Mouse (Mus musculus) hindbrain, embryonic 13.5 days (tissue): ENCODE measurements around the gene Ankrd39. TPM values are rescaled to one million over a fixed set of nuclear protein-coding genes. Genes with fewer than 3 reads are reported as not detected.

Experiments
- ATAC-seq: fragments of 200-750 bp; cut with Nextera tagmentation; 2 replicates; pipeline ENCODE4 v1.8.0; 2017; ENCODE audit warnings: moderate TSS enrichment; ENCODE audit not compliant: low FRiP score
- H3K27ac ChIP-seq: fragments of 300-500 bp; sonication (generic); 2 replicates; pipeline ENCODE4 v1.5.1; 2015; ENCODE audit warnings: inconsistent platforms, mild to moderate bottlenecking, moderate library complexity
- H3K27me3 ChIP-seq: fragments of 300-500 bp; sonication (generic); 2 replicates; pipeline ENCODE4 v1.6.1; 2015; ENCODE audit warnings: mild to moderate bottlenecking, inconsistent platforms
- H3K36me3 ChIP-seq: fragments of 300-500 bp; sonication (generic); 2 replicates; pipeline ENCODE4 v1.6.1; 2015; ENCODE audit warnings: mild to moderate bottlenecking, inconsistent platforms
- H3K4me1 ChIP-seq: fragments of 300-500 bp; sonication (generic); replicated peaks from 2 replicates; pipeline ENCODE4 v1.6.1; 2015; ENCODE audit warnings: inconsistent platforms
- H3K4me2 ChIP-seq: fragments of 300-500 bp; sonication (generic); 2 replicates; pipeline ENCODE4 v1.6.1; 2015; ENCODE audit warnings: inconsistent platforms, mild to moderate bottlenecking, moderate library complexity
- H3K4me3 ChIP-seq: fragments of 300-500 bp; sonication (generic); 2 replicates; pipeline ENCODE4 v1.5.1; 2015; ENCODE audit warnings: mild to moderate bottlenecking, inconsistent platforms
- H3K9ac ChIP-seq: fragments of 300-500 bp; sonication (generic); 2 replicates; pipeline ENCODE4 v1.6.1; 2015; ENCODE audit warnings: mild to moderate bottlenecking, inconsistent platforms
- H3K9me3 ChIP-seq: fragments of 300-500 bp; sonication (generic); 2 replicates; pipeline ENCODE4 v1.6.1; 2016; ENCODE audit warnings: inconsistent platforms
- WGBS: fragments of 180-500 bp; shearing (Covaris S2); methylation state at CpG from one replicate; pipeline ENCODE4 v1.1.7; 2015; 5-methylcytosine and 5-hydroxymethylcytosine counted together
- polyA plus RNA-seq: library from polyadenylated mRNA; unstranded; fragments of >200 nt; fragmentation: Nextera tagmentation; extraction: Ambion mirVana; gene quantifications from 2 replicates; pipeline ENCODE4 v1.2.1, GENCODE M21; 2015

The Ankrd39 gene
- polyA plus RNA-seq = 22.4 TPM in 2 replicates

DNA sequence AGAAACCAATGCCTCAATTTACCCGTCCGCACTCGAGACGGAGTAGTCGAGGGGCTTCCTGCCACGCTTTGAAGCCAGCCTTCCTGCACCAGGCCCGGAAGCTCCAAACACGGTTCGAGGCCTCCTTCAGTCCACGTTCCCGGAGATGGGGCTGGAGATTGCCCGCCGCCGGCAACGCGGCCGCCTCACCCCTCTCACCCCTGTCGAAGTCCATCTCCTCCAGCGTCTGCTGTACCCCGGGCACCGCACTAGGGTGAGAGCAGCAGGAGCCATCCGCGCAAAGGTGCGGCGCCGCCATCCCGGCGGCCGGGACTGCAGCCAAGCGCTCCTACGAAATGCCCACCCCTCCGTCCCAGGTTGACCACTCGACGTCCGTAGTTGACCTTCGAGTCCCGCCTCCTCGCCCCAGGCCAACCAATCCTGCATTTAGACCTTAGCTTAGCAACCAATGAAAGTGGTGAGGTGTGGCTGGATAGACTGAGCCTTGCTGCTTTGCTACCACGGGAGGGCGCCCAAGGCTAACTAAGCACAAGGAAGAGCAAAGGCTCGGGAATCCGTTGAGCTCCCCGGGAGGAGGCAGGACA lies at the start of gene Ankrd39:
Ankrd39 (minus strand) TSS at position 558 of the 584 bp plus-strand sequence.
- Histone ChIP-seq H3K27ac (peak within 1 kb of the TSS; percentile 77), H3K4me1 (peaks cover 57% of the 10 kb centered on the region), H3K4me3 (peak within 1 kb of the TSS; percentile 57), H3K9ac (peak within 1 kb of the TSS; percentile 79), H3K9me3 (no peaks in the 10 kb centered on the region), H3K27me3 (no peaks in the 10 kb centered on the region), H3K4me2 (peak within 1 kb of the TSS; percentile 63), H3K36me3 (peaks cover 43% of the 10 kb centered on the region)
- ATAC-seq = peak; percentile 96
- WGBS = under 1% methylated on average over 43 of the region's 43 CpGs

DNA sequence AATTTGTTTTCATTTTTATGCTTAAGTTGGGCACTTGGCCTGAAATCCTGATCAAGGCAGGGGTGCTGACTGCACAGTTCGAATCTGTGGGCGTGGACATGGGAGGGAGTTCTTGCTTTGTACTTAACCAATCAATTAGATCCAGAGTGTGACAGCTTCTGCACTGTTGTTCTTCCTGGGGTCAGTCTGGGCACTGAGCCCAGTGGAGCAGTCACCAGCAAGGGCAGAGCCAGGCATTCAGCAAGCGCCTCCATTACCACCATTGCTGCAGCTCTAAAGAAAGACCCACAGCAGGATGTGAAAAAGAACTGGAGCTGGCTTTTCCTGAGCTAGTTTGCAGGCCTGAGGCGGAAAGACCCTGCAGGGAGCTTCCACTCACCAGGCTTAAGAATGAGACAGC lies 48.9 kb upstream of the Ankrd39 start:
- Histone ChIP-seq H3K4me2 (no peak overlapping the region), H3K36me3 (no peaks in the 10 kb centered on the region), H3K27me3 (peaks cover 9% of the 10 kb centered on the region; the same call in 1 of the 2 replicates), H3K4me1 (peaks cover 13% of the 10 kb centered on the region), H3K9ac (no peak overlapping the region), H3K27ac (peak overlapping the region; percentile 72), H3K4me3 (no peak overlapping the region), H3K9me3 (no peaks in the 10 kb centered on the region)
- 10% methylated on average over 4 of the region's 4 CpGs for WGBS
- ATAC-seq = peak; percentile 87

- Histone ChIP-seq H3K27me3 (peaks cover 12% of the 10 kb centered on the region; the same call in 1 of the 2 replicates), H3K9ac (no peak overlapping the region), H3K4me1 (peaks cover 20% of the 10 kb centered on the region), H3K4me2 (no peak overlapping the region), H3K36me3 (no peaks in the 10 kb centered on the region), H3K9me3 (no peaks in the 10 kb centered on the region), H3K27ac (peak overlapping the region; percentile 23; the same call in 1 of the 2 replicates), H3K4me3 (no peak overlapping the region)
- 57% methylated on average over 10 of the region's 10 CpGs for WGBS
- 0 out of 2 replicates have a peak, but pooled peaks have one; percentile 50 for ATAC-seq
These were observed 48.1 kb upstream of the Ankrd39 start for GRCm38 (mm10) chr1:36595167-36595931.

DNA sequence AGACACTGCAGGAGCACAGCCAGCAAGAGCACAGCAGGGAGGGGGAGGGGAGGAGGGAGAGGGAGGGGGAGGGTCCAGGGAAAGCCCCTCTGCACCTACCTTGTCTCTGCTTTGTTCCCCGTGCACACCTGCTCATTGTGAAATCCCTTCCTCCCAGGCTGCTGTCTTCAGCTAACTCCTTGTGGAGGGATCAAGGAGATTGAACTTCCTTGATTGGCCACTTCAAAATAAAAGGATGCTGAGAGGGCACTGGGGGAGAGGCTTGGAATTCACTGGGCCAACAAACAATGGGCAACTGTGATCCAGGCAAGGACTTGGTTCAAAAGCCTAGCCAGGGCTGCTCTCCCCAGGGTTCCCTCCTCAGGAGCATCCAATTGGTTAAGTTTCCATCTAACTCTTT lies 45.9 kb upstream of the Ankrd39 start:
- ATAC-seq = no peak

DNA sequence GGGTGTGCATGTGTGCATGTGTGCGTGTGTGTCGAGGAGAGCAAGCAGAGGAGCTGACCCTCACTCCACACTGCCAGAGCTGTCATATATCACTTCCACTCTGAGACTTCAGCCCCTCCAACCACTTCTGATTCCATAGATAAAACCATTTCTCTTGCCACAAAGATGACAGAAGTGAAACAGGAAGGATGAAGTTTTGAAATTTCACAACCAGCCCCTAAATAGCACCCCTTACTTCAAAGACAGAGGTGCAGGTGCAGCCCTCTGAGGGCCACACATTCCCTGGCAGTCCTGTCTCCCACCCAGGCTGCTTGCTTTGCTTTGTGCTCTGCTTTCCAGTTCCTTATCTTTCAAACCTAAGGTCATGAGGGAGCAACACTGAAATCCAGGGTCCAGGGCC lies 44.2 kb upstream of the Ankrd39 start:
- no peak overlapping the region for H3K4me3 ChIP-seq
- H3K4me1 ChIP-seq = peaks cover 42% of the 10 kb centered on the region
- no peak for ATAC-seq
- 81% methylated on average over 2 of the region's 2 CpGs for WGBS
- no peaks in the 10 kb centered on the region for H3K9me3 ChIP-seq
- H3K36me3 ChIP-seq = no peaks in the 10 kb centered on the region
- H3K27me3 ChIP-seq = peaks cover 24% of the 10 kb centered on the region
- H3K4me2 ChIP-seq = no peak overlapping the region
- H3K9ac ChIP-seq = no peak overlapping the region
- no peak overlapping the region for H3K27ac ChIP-seq

More for the DNA sequence above, 45.9 kb upstream of the Ankrd39 start:
- Histone ChIP-seq H3K9me3 (no peaks in the 10 kb centered on the region), H3K4me3 (no peak overlapping the region), H3K27me3 (peaks cover 16% of the 10 kb centered on the region; the same call in 1 of the 2 replicates), H3K27ac (no peak overlapping the region), H3K4me1 (peaks cover 41% of the 10 kb centered on the region), H3K4me2 (no peak overlapping the region), H3K9ac (no peak overlapping the region), H3K36me3 (no peaks in the 10 kb centered on the region)
- 9% methylated on average over 1 of the region's 1 CpGs for WGBS

GRCm38 (mm10) chr1:36590664-36591063 lies 43.4 kb upstream of the Ankrd39 start:
- no peak overlapping the region for H3K27ac ChIP-seq
- no peaks in the 10 kb centered on the region for H3K9me3 ChIP-seq
- H3K9ac ChIP-seq = no peak overlapping the region; the same call in 1 of the 2 replicates
- 69% methylated on average over 9 of the region's 9 CpGs for WGBS
- no peak overlapping the region for H3K4me2 ChIP-seq
- peaks cover 31% of the 10 kb centered on the region for H3K27me3 ChIP-seq
- H3K4me1 ChIP-seq = peaks cover 35% of the 10 kb centered on the region
- ATAC-seq = no peak
- no peaks in the 10 kb centered on the region for H3K36me3 ChIP-seq
- no peak overlapping the region for H3K4me3 ChIP-seq

DNA sequence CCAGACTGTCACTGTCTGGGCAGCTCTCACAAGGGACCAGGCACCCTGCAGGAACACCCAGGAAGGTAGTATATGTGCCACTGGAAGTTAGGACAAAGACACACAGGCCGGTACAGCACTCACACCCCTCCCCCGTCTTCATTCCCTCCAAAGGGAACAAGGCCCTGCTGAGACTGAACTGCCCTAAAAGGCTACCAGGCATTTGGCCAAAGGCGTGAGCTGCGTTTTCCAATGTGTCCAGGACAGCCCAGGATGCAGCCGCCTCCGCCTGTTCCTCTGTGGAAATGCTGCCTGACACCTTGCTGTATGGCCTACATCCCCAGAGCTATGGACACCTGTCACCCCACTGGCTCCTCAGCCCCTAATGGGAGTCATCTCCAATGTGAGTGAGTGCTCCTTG lies 42.2 kb upstream of the Ankrd39 start:
- Histone ChIP-seq H3K36me3 (no peaks in the 10 kb centered on the region), H3K4me2 (no peak overlapping the region), H3K4me3 (no peak overlapping the region), H3K9me3 (no peaks in the 10 kb centered on the region), H3K4me1 (peaks cover 28% of the 10 kb centered on the region), H3K9ac (no peak overlapping the region), H3K27me3 (peaks cover 40% of the 10 kb centered on the region), H3K27ac (no peak overlapping the region)
- 45% methylated on average over 6 of the region's 6 CpGs for WGBS
- ATAC-seq = peak; percentile 29; the same call in 1 of the 2 replicates

DNA sequence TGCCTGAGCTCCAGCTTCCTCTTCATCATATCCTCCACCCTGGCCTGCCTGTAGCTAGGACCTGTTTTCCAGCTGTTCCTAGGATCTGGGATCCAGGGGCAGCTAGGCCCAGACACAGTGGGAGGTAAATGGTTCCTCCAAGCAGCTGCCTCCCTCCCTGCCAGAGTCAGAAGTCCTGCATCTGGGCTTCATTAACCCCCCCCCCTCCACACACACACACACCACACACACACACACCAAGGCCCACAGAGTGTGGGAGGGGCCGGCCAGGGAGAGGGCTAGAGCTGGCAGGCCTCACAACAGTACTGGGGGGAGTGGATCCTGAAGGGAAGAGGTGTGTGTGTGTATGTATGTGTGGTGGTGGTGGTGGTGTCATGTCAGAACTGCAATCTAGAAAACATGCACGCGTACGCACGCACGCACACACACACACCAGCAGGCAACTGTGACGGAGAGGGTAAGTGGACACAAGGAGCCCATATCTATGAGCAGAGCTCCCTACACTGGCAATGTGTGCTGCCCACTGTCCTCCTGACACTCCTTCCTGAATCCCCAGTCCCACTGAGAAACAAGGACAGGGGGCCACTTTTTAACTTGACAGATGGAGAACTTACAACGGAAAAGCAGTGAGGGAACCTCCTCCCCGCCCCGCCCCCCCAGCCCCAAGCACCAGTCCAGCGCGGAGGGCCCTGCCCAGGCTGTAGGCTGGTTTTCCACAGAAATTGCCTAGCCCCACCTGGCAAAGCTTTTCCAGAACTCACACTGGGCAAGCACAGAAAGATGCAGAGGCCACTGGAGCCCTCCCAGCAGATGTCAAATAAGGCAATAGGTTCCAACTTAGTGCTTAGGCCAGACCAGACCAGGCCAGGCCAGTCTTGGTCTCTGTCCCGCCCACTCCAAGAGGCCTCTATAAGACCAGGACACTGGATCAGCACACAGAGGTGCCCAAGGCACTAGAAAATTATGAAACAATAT lies 41.5 kb upstream of the Ankrd39 start:
- Histone ChIP-seq H3K4me2 (no peak overlapping the region), H3K9me3 (no peaks in the 10 kb centered on the region), H3K4me1 (peaks cover 28% of the 10 kb centered on the region), H3K4me3 (no peak overlapping the region), H3K36me3 (no peaks in the 10 kb centered on the region), H3K27ac (0 out of 2 replicates have a peak overlapping the region, but pooled peaks have one; percentile 58), H3K9ac (0 out of 2 replicates have a peak overlapping the region, but pooled peaks have one; percentile 20), H3K27me3 (peaks cover 46% of the 10 kb centered on the region)
- 67% methylated on average over 13 of the region's 13 CpGs for WGBS
- peak; percentile 65; the same call in 1 of the 2 replicates for ATAC-seq

- Histone ChIP-seq H3K36me3 (no peaks in the 10 kb centered on the region), H3K9me3 (no peaks in the 10 kb centered on the region), H3K4me3 (no peak overlapping the region), H3K4me1 (peaks cover 28% of the 10 kb centered on the region), H3K27ac (0 out of 2 replicates have a peak overlapping the region, but pooled peaks have one; percentile 58), H3K27me3 (peaks cover 55% of the 10 kb centered on the region), H3K4me2 (no peak overlapping the region), H3K9ac (no peak overlapping the region)
- ATAC-seq = no peak
- WGBS = 91% methylated on average over 6 of the region's 6 CpGs
These were observed 40.6 kb upstream of the Ankrd39 start for GRCm38 (mm10) chr1:36587860-36588259.

- no peak overlapping the region for H3K27ac ChIP-seq
- no peak overlapping the region for H3K4me3 ChIP-seq
- no peak overlapping the region for H3K4me2 ChIP-seq
- no peak for ATAC-seq
- WGBS = 55% methylated on average over 4 of the region's 4 CpGs
- peaks cover 31% of the 10 kb centered on the region for H3K4me1 ChIP-seq
- H3K27me3 ChIP-seq = peaks cover 54% of the 10 kb centered on the region
- H3K9me3 ChIP-seq = no peaks in the 10 kb centered on the region
- H3K9ac ChIP-seq = no peak overlapping the region
- no peaks in the 10 kb centered on the region for H3K36me3 ChIP-seq
These were observed 39.0 kb upstream of the Ankrd39 start for GRCm38 (mm10) chr1:36586288-36586687.

GRCm38 (mm10) chr1:36583408-36584116 lies 36.3 kb upstream of the Ankrd39 start:
- Histone ChIP-seq H3K4me3 (no peak overlapping the region), H3K36me3 (no peaks in the 10 kb centered on the region), H3K9ac (no peak overlapping the region), H3K9me3 (no peaks in the 10 kb centered on the region), H3K4me1 (peaks cover 27% of the 10 kb centered on the region), H3K4me2 (no peak overlapping the region), H3K27me3 (peaks cover 45% of the 10 kb centered on the region), H3K27ac (no peak overlapping the region)
- 80% methylated on average over 8 of the region's 8 CpGs for WGBS
- ATAC-seq = no peak
